Mouse (Mus musculus) forebrain, embryonic 15.5 days (tissue): Measurements from ENCODE around the gene Wfdc11. TPM values are rescaled to one million over a fixed set of nuclear protein-coding genes. Genes with fewer than 3 reads are reported as not detected.
"Not testable (repeated sequence)": the region's sequence is repeated elsewhere in the genome, so short reads cannot be mapped to it uniquely, and the experiment has no call there.

ENCODE experiments used
- ATAC-seq: fragments of 200-750 bp; cut with Nextera tagmentation; replicated peaks from 2 replicates; pipeline ENCODE4 v1.8.0; 2017; ENCODE audit warnings: mild to moderate bottlenecking, moderate TSS enrichment, moderate library complexity
- H3K27ac ChIP-seq: fragments of 300-500 bp; sonication (generic); replicated peaks from 2 replicates; pipeline ENCODE4 v1.5.1; 2015; ENCODE audit warnings: mild to moderate bottlenecking, inconsistent platforms
- H3K27me3 ChIP-seq: fragments of 300-500 bp; sonication (generic); 2 replicates; pipeline ENCODE4 v1.6.1; 2015; ENCODE audit warnings: inconsistent platforms
- H3K36me3 ChIP-seq: fragments of 300-500 bp; sonication (generic); 2 replicates; pipeline ENCODE4 v1.6.1; 2015; ENCODE audit warnings: mild to moderate bottlenecking, inconsistent platforms
- H3K4me1 ChIP-seq: fragments of 300-500 bp; sonication (generic); 2 replicates; pipeline ENCODE4 v1.6.1; 2015; ENCODE audit warnings: inconsistent platforms
- H3K4me2 ChIP-seq: fragments of 300-500 bp; sonication (generic); replicated peaks from 2 replicates; pipeline ENCODE4 v1.6.1; 2015; ENCODE audit warnings: mild to moderate bottlenecking, inconsistent platforms
- H3K4me3 ChIP-seq: fragments of 300-500 bp; sonication (generic); 2 replicates; pipeline ENCODE4 v1.5.1; 2015; ENCODE audit warnings: mild to moderate bottlenecking, inconsistent platforms
- H3K9ac ChIP-seq: fragments of 300-500 bp; sonication (generic); replicated peaks from 2 replicates; pipeline ENCODE4 v1.6.1; 2015; ENCODE audit warnings: mild to moderate bottlenecking, inconsistent platforms
- H3K9me3 ChIP-seq: fragments of 300-500 bp; sonication (generic); 2 replicates; pipeline ENCODE4 v1.6.1; 2016; ENCODE audit warnings: inconsistent platforms
- WGBS: fragments of 180-500 bp; shearing (Covaris S2); methylation state at CpG from one replicate; pipeline ENCODE4 v1.1.7; 2015; ENCODE audit warnings: mixed read lengths; 5-methylcytosine and 5-hydroxymethylcytosine counted together
- polyA plus RNA-seq: library from polyadenylated mRNA; unstranded; fragments of >200 nt; fragmentation: Nextera tagmentation; extraction: Ambion mirVana; gene quantifications from 2 replicates; pipeline ENCODE4 v1.2.1, GENCODE M21; 2015

The Wfdc11 gene
- polyA plus RNA-seq: not detected in 2 replicates

DNA sequence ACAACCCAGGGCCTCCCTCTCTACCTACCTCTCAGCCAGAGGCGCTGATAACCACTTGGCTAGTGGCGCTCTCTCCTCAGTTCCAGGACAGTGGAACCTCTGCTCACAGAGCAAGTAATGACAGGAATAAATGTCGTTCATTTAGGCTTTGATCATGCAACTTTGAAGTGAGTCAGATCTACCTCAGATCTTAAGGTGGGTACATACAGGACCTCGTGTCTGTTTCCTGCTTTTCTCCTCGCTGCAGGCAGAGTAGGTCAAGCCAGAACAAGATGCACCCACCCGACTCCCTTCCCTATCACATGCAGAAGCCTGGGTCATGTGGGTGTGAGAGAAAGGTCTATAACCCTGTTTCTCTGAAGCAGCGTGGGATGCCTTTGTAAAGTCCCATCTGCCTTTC, at the start of gene Wfdc11:
Gene Wfdc11 (minus strand): TSS at position 101 of the 400 bp plus-strand sequence.
- H3K4me1 ChIP-seq: peaks cover 4% of the 10 kb centered on the region; the same call in 1 of the 2 replicates
- 81% methylated on average over 7 of the region's 7 CpGs for WGBS
- ATAC-seq: no peak
- H3K36me3 ChIP-seq: no peaks in the 10 kb centered on the region
- no peak within 1 kb of the TSS for H3K4me2 ChIP-seq
- no peak within 1 kb of the TSS for H3K9ac ChIP-seq
- H3K27me3 ChIP-seq: no peaks in the 10 kb centered on the region
- H3K4me3 ChIP-seq: no peak within 1 kb of the TSS
- H3K9me3 ChIP-seq: no peaks in the 10 kb centered on the region
- no peak within 1 kb of the TSS for H3K27ac ChIP-seq

DNA sequence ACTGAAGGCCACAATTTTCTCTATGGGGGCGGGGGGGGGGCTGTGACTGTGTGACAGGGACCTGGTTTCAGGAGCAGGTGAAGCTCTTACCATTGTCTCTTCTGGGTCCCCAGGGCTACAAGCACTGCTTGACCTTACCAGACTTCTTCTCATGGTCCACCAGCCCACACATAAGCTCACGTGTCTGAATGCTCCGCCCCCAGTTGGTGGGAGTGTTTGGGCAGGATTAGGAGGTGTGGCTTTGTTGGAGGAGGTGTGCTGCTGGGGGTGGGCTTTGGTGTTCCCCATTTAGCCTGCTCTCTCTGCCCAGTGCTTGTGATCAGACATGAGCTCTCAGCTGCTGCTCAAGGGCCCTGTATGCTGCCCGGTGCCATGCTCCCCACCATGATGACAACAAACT, 49.4 kb upstream of the Wfdc11 start:
- H3K4me1 ChIP-seq: no peaks in the 10 kb centered on the region
- 68% methylated on average over 4 of the region's 4 CpGs for WGBS
- H3K4me2 ChIP-seq: no peak overlapping the region
- H3K9me3 ChIP-seq: no peaks in the 10 kb centered on the region
- no peak for ATAC-seq
- H3K27ac ChIP-seq: no peak overlapping the region
- no peaks in the 10 kb centered on the region for H3K27me3 ChIP-seq
- no peak overlapping the region for H3K9ac ChIP-seq
- no peaks in the 10 kb centered on the region for H3K36me3 ChIP-seq
- no peak overlapping the region for H3K4me3 ChIP-seq

- H3K4me3 ChIP-seq, H3K9ac ChIP-seq, H3K4me2 ChIP-seq, H3K27me3 ChIP-seq, H3K27ac ChIP-seq, H3K4me1 ChIP-seq, ATAC-seq, H3K9me3 ChIP-seq, H3K36me3 ChIP-seq: not testable (repeated sequence)
- WGBS: 94% methylated on average over 23 of the region's 23 CpGs
Measured at GRCm38 (mm10) chr2:164716194-164716786, 42.4 kb upstream of the Wfdc11 start.

- Histone ChIP-seq H3K27ac (no peak within 1 kb of the TSS), H3K4me1 (no peaks in the 10 kb centered on the region), H3K4me3 (no peak within 1 kb of the TSS), H3K9ac (no peak within 1 kb of the TSS), H3K36me3 (no peaks in the 10 kb centered on the region), H3K27me3 (no peaks in the 10 kb centered on the region), H3K9me3 (no peaks in the 10 kb centered on the region), H3K4me2 (no peak within 1 kb of the TSS)
- WGBS: 78% methylated on average over 6 of the region's 6 CpGs
- no peak for ATAC-seq
Measured at GRCm38 (mm10) chr2:164715005-164715404, 41.1 kb upstream of the Wfdc11 start, which contains the start of gene Spint5. TSS of gene Spint5 (plus strand) at chr2:164715305.

DNA sequence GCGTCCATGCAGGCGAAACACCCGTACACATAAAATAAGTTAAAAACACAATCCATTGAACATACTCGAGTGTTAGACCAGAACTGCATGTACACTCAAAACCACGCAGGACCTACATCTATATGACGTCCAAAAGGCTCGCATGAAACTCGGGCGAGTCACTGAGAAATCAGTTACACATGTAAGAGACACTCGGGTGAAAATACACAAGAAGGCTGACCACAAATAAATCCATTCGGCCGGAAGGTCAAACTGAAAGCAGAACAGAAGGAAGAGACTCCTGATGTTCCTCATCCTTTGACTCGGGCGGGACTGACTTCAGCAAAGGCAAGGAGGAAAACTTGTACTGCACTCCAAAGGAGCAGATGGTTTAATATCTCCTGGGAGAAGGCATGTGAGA, 32.1 kb upstream of the Wfdc11 start:
- Histone ChIP-seq H3K9me3 (no peaks in the 10 kb centered on the region), H3K4me1 (no peaks in the 10 kb centered on the region), H3K9ac (no peak overlapping the region), H3K4me3 (no peak overlapping the region), H3K4me2 (no peak overlapping the region), H3K27ac (no peak overlapping the region), H3K27me3 (no peaks in the 10 kb centered on the region), H3K36me3 (no peaks in the 10 kb centered on the region)
- WGBS: 94% methylated on average over 14 of the region's 14 CpGs
- no peak for ATAC-seq

GRCm38 (mm10) chr2:164705328-164705727, 31.4 kb upstream of the Wfdc11 start:
- WGBS: 91% methylated on average over 6 of the region's 6 CpGs
- Histone ChIP-seq H3K4me3 (no peak overlapping the region), H3K4me1 (no peaks in the 10 kb centered on the region), H3K4me2 (no peak overlapping the region), H3K27ac (no peak overlapping the region), H3K9me3 (no peaks in the 10 kb centered on the region), H3K36me3 (no peaks in the 10 kb centered on the region), H3K27me3 (no peaks in the 10 kb centered on the region), H3K9ac (no peak overlapping the region)
- no peak for ATAC-seq

GRCm38 (mm10) chr2:164704235-164704634, 30.3 kb upstream of the Wfdc11 start:
- Histone ChIP-seq H3K4me2 (no peak overlapping the region), H3K4me3 (no peak overlapping the region), H3K36me3 (no peaks in the 10 kb centered on the region), H3K27ac (no peak overlapping the region), H3K9ac (no peak overlapping the region), H3K4me1 (no peaks in the 10 kb centered on the region), H3K9me3 (no peaks in the 10 kb centered on the region), H3K27me3 (no peaks in the 10 kb centered on the region)
- WGBS: 79% methylated on average over 5 of the region's 5 CpGs
- ATAC-seq: no peak

DNA sequence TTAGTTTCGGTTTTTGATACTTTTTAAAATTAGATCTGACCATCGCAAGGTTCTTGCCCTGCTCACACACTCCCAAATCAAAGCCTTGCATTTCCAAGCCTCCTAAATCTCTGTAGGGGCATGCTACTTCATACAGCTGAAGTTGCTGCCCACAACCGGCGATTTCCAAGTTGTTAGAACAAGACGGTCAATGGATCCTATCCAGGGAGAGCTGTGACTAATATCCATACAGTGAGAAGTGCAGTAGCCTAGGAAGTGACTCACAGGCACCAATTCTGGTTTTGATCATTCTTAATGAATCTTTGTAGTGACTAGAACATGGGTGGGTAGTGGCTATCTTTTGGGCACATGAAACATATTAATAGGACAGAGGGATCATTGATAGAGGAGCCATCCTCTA, 27.9 kb upstream of the Wfdc11 start:
- H3K27ac ChIP-seq: no peak overlapping the region
- H3K4me3 ChIP-seq: no peak overlapping the region
- H3K9ac ChIP-seq: no peak overlapping the region
- ATAC-seq: no peak
- H3K27me3 ChIP-seq: no peaks in the 10 kb centered on the region
- H3K4me1 ChIP-seq: no peaks in the 10 kb centered on the region
- 93% methylated on average over 5 of the region's 5 CpGs for WGBS
- H3K9me3 ChIP-seq: no peaks in the 10 kb centered on the region
- no peaks in the 10 kb centered on the region for H3K36me3 ChIP-seq
- no peak overlapping the region for H3K4me2 ChIP-seq

- Histone ChIP-seq H3K27me3 (no peaks in the 10 kb centered on the region), H3K36me3 (no peaks in the 10 kb centered on the region), H3K4me2 (no peak overlapping the region), H3K27ac (no peak overlapping the region), H3K9me3 (no peaks in the 10 kb centered on the region), H3K4me3 (no peak overlapping the region), H3K4me1 (no peaks in the 10 kb centered on the region), H3K9ac (no peak overlapping the region)
- WGBS: 83% methylated on average over 5 of the region's 5 CpGs
- no peak for ATAC-seq
Measured at GRCm38 (mm10) chr2:164700959-164701358, 27.1 kb upstream of the Wfdc11 start.

DNA sequence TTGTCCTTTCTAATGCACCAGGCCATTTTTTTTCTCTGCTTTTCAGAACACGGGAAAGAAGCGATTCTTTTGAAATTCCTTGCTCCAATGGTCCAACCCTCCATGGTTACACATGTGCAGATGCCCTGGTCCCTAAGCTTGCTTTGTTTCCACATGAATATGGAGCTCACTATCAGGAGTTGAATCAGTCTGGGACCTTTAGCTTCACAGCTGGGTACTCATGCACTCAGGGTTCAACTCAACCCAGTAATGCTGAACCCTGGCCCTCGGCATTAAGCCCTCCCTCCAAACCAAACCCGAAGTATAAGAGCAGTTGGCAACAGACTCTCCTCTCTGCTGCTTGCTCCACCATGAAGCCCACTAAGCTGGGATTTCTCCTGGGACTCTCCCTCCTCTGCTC, 24.3 kb upstream of the Wfdc11 start, which contains the start of gene Spint4:
Gene Spint4 (plus strand): TSS at position 301 of the 400 bp plus-strand sequence.
- no peak within 1 kb of the TSS for H3K9ac ChIP-seq
- H3K9me3 ChIP-seq: no peaks in the 10 kb centered on the region
- no peaks in the 10 kb centered on the region for H3K27me3 ChIP-seq
- H3K4me1 ChIP-seq: no peaks in the 10 kb centered on the region
- no peak for ATAC-seq
- no peak within 1 kb of the TSS for H3K4me2 ChIP-seq
- H3K36me3 ChIP-seq: no peaks in the 10 kb centered on the region
- no peak within 1 kb of the TSS for H3K4me3 ChIP-seq
- WGBS: 76% methylated on average over 4 of the region's 4 CpGs
- H3K27ac ChIP-seq: no peak within 1 kb of the TSS

GRCm38 (mm10) chr2:164684807-164685206, 10.9 kb upstream of the Wfdc11 start, which contains the start of gene Wfdc13:
TSS of gene Wfdc13 (plus strand) at chr2:164685107.
- Histone ChIP-seq H3K27ac (no peak within 1 kb of the TSS), H3K27me3 (no peaks in the 10 kb centered on the region), H3K36me3 (no peaks in the 10 kb centered on the region), H3K4me1 (no peaks in the 10 kb centered on the region), H3K9ac (no peak within 1 kb of the TSS), H3K4me3 (no peak within 1 kb of the TSS), H3K9me3 (no peaks in the 10 kb centered on the region), H3K4me2 (no peak within 1 kb of the TSS)
- WGBS: 67% methylated on average over 3 of the region's 3 CpGs
- ATAC-seq: no peak

DNA sequence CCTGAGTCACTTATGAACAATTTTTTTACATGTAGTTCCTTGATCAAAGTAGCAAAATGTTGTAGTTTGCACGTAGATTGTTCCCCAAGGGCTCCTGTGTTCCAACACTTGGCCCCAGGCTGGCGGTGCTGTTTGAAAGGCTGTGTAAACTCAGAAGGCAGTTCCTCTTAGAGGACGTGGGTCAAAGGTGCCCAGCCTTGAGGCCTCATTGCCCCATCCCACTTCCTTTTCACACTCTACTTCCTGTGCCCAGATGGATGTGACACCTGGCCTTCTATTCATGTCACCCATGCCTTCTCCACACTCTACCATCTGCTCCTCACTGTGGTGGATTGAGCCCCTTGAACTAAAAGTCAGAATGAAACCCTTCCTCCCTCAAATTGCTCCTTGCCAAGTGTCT, 6.0 kb upstream of the Wfdc11 start:
- H3K27me3 ChIP-seq: no peaks in the 10 kb centered on the region
- WGBS: 71% methylated on average over 3 of the region's 3 CpGs
- ATAC-seq: no peak
- H3K4me1 ChIP-seq: peaks cover 7% of the 10 kb centered on the region; the same call in 1 of the 2 replicates
- no peak overlapping the region for H3K4me3 ChIP-seq
- no peaks in the 10 kb centered on the region for H3K9me3 ChIP-seq
- no peak overlapping the region for H3K27ac ChIP-seq
- H3K9ac ChIP-seq: no peak overlapping the region
- H3K36me3 ChIP-seq: no peaks in the 10 kb centered on the region
- H3K4me2 ChIP-seq: no peak overlapping the region
